ENCODE assay signal across 10 mouse cellular contexts in genomic region chr1:174172605-174173004, GRCm38 (mm10). TPM values are rescaled to one million over a fixed set of nuclear protein-coding genes. Genes with fewer than 3 reads are reported as not detected.
DNase-seq lines count a peak whose midpoint lies in the region; ATAC-seq and TF ChIP-seq lines count a peak whose summit lies in the region.
"Had no signal": no experiment of that assay in that cellular context is flagged by ENCODE, and none has a peak within 500 bp of the region (broad histone marks: within the 10 kb centered on the region; RNA-seq: fewer than 3 reads in every experiment).

Gene Spta1, plus strand, starts transcription at chr1:174172776.

- H3K4me2 ChIP-seq in heart, embryonic 12.5 days = peak within 1 kb of the TSS; percentile 43
- H3K4me2 ChIP-seq in kidney, embryonic 16.5 days (replicated peaks; ENCODE audit: low read depth, low read length) = no peak within 1 kb of the TSS

- ATAC-seq in heart, embryonic 12.5 days (ENCODE audit: insufficient number of reproducible peaks, low FRiP score) = peak; percentile 84
- no peak for ATAC-seq in kidney, embryonic 16.5 days (ENCODE audit: low FRiP score, low TSS enrichment)

- H3K4me3 ChIP-seq in gastrocnemius, adult 2 months = no peak within 1 kb of the TSS
- peak within 1 kb of the TSS; percentile 12; the same call in 1 of the 2 replicates for H3K4me3 ChIP-seq in heart, embryonic 12.5 days
- peak within 1 kb of the TSS; percentile 78 for H3K4me3 ChIP-seq in megakaryocyte, embryonic 14.5 days (replicated peaks)
- no peak within 1 kb of the TSS for H3K4me3 ChIP-seq in kidney, embryonic 16.5 days (ENCODE audit: low read length)

- no peaks in the 10 kb centered on the region for H3K27me3 ChIP-seq in heart, embryonic 12.5 days (replicated peaks)
- H3K27me3 ChIP-seq in megakaryocyte, embryonic 14.5 days (replicated peaks) = no peaks in the 10 kb centered on the region
- no peaks in the 10 kb centered on the region for H3K27me3 ChIP-seq in kidney, embryonic 16.5 days (ENCODE audit: insufficient read depth, low read length)

- TF ChIP-seq CTCF in gastrocnemius, adult 2 months (IDR thresholded peaks at IDR 0.05) = no peak

- no peaks in the 10 kb centered on the region for H3K36me3 ChIP-seq in heart, embryonic 12.5 days
- H3K36me3 ChIP-seq in megakaryocyte, embryonic 14.5 days (replicated peaks; ENCODE audit: low read length) = peaks cover 9% of the 10 kb centered on the region
- no peaks in the 10 kb centered on the region for H3K36me3 ChIP-seq in kidney, embryonic 16.5 days (ENCODE audit: insufficient read depth, low read length)

- DNase-seq in gastrocnemius, adult 2 months = no peak
- DNase-seq in gastrocnemius, postnatal 10 days = no peak
- peak; percentile 43 for DNase-seq in c-Kit-positive CD71-negative TER-119-negative erythroid progenitor cells, embryonic 14.5 days (ENCODE audit: low read depth)
- DNase-seq in cerebellum, adult 9-11 months = no peak
- no peak for DNase-seq in right cerebral cortex, postnatal 4 days
- DNase-seq: cerebellum, postnatal 10 days had no signal

- H3K27ac ChIP-seq in gastrocnemius, adult 2 months = 0 out of 2 replicates have a peak within 1 kb of the TSS, but pooled peaks have one; percentile 24
- H3K27ac ChIP-seq in heart, embryonic 12.5 days (ENCODE audit: poor library complexity, severe bottlenecking) = peak within 1 kb of the TSS; percentile 51; the same call in 1 of the 2 replicates
- no peak within 1 kb of the TSS for H3K27ac ChIP-seq in kidney, embryonic 16.5 days (ENCODE audit: low read length)

- no peaks in the 10 kb centered on the region for H3K9me3 ChIP-seq in heart, embryonic 12.5 days (replicated peaks)
- H3K9me3 ChIP-seq in megakaryocyte, embryonic 14.5 days = no peaks in the 10 kb centered on the region
- H3K9me3 ChIP-seq in kidney, embryonic 16.5 days (ENCODE audit: low read length) = no peaks in the 10 kb centered on the region

- WGBS in heart, embryonic 12.5 days = 9% methylated on average over 3 of the region's 3 CpGs
- 57% methylated on average over 3 of the region's 3 CpGs for WGBS in kidney, embryonic 16.5 days

- intact Hi-C loops in gastrocnemius, adult 2 months (cut with DNase I) = no loop called here

- H3K9ac ChIP-seq in heart, embryonic 12.5 days = no peak within 1 kb of the TSS
- no peak within 1 kb of the TSS for H3K9ac ChIP-seq in kidney, embryonic 16.5 days (replicated peaks; ENCODE audit: low read length)

- peaks cover 7% of the 10 kb centered on the region; the same call in 1 of the 2 replicates for H3K4me1 ChIP-seq in heart, embryonic 12.5 days (replicated peaks)
- H3K4me1 ChIP-seq in megakaryocyte, embryonic 14.5 days = peaks cover 25% of the 10 kb centered on the region; the same call in 1 of the 2 replicates
- H3K4me1 ChIP-seq in kidney, embryonic 16.5 days (ENCODE audit: insufficient read depth, low read length) = no peaks in the 10 kb centered on the region

RNA-seq across cellular contexts. Expression of gene Spta1, which starts in this region (rescaled TPM):
- under 1 TPM; 0.03 to 0.06 TPM for total RNA-seq in gastrocnemius, adult 2 months (2021)
- total RNA-seq in gastrocnemius, postnatal 10 days (2021) = 1 to 10 TPM in 1 of 2 experiments, under 1 TPM in 1; 0.26 to 1.5 TPM
- polyA plus RNA-seq in heart, embryonic 12.5 days (2016; fragmentation: Nextera tagmentation; extraction: Ambion mirVana) = 6.1 and 6.8 TPM in 2 replicates
- 0.11 TPM in 1 of 2 replicates, not detected in the other for polyA plus RNA-seq in megakaryocyte, embryonic 14.5 days (2012; ENCODE audit: insufficient read depth, low replicate concordance)
- polyA plus RNA-seq in kidney, embryonic 16.5 days (2015; fragmentation: Nextera tagmentation; extraction: Ambion mirVana) = 0.22 and 0.48 TPM in 2 replicates
- polyA plus RNA-seq: liver, adult 2 months had no signal

Comparison
In these comparisons a context has a peak if more than half of its experiments do, and no peak if none do; other contexts are left out.
1. H3K4me3 ChIP-seq: peak in heart, embryonic 12.5 days (single experiment) and megakaryocyte, embryonic 14.5 days (single experiment); none in gastrocnemius, adult 2 months (single experiment) and kidney, embryonic 16.5 days (single experiment).